Mouse (Mus musculus) forebrain, embryonic 15.5 days (tissue): ENCODE measurements around the gene Grwd1. TPM values are rescaled to one million over a fixed set of nuclear protein-coding genes. Genes with fewer than 3 reads are reported as not detected.
"Not testable (repeated sequence)": the region's sequence is repeated elsewhere in the genome, so short reads cannot be mapped to it uniquely, and the experiment has no call there.

Experiments used
- ATAC-seq: fragments of 200-750 bp; cut with Nextera tagmentation; replicated peaks from 2 replicates; pipeline ENCODE4 v1.8.0; 2017; ENCODE audit warnings: mild to moderate bottlenecking, moderate TSS enrichment, moderate library complexity
- H3K27ac ChIP-seq: fragments of 300-500 bp; sonication (generic); replicated peaks from 2 replicates; pipeline ENCODE4 v1.5.1; 2015; ENCODE audit warnings: mild to moderate bottlenecking, inconsistent platforms
- H3K27me3 ChIP-seq: fragments of 300-500 bp; sonication (generic); 2 replicates; pipeline ENCODE4 v1.6.1; 2015; ENCODE audit warnings: inconsistent platforms
- H3K36me3 ChIP-seq: fragments of 300-500 bp; sonication (generic); 2 replicates; pipeline ENCODE4 v1.6.1; 2015; ENCODE audit warnings: mild to moderate bottlenecking, inconsistent platforms
- H3K4me1 ChIP-seq: fragments of 300-500 bp; sonication (generic); 2 replicates; pipeline ENCODE4 v1.6.1; 2015; ENCODE audit warnings: inconsistent platforms
- H3K4me2 ChIP-seq: fragments of 300-500 bp; sonication (generic); replicated peaks from 2 replicates; pipeline ENCODE4 v1.6.1; 2015; ENCODE audit warnings: mild to moderate bottlenecking, inconsistent platforms
- H3K4me3 ChIP-seq: fragments of 300-500 bp; sonication (generic); 2 replicates; pipeline ENCODE4 v1.5.1; 2015; ENCODE audit warnings: mild to moderate bottlenecking, inconsistent platforms
- H3K9ac ChIP-seq: fragments of 300-500 bp; sonication (generic); replicated peaks from 2 replicates; pipeline ENCODE4 v1.6.1; 2015; ENCODE audit warnings: mild to moderate bottlenecking, inconsistent platforms
- H3K9me3 ChIP-seq: fragments of 300-500 bp; sonication (generic); 2 replicates; pipeline ENCODE4 v1.6.1; 2016; ENCODE audit warnings: inconsistent platforms
- WGBS: fragments of 180-500 bp; shearing (Covaris S2); methylation state at CpG from one replicate; pipeline ENCODE4 v1.1.7; 2015; ENCODE audit warnings: mixed read lengths; 5-methylcytosine and 5-hydroxymethylcytosine counted together
- polyA plus RNA-seq: library from polyadenylated mRNA; unstranded; fragments of >200 nt; fragmentation: Nextera tagmentation; extraction: Ambion mirVana; gene quantifications from 2 replicates; pipeline ENCODE4 v1.2.1, GENCODE M21; 2015

The Grwd1 gene
- polyA plus RNA-seq, result 46.8 and 46.9 TPM in 2 replicates

DNA sequence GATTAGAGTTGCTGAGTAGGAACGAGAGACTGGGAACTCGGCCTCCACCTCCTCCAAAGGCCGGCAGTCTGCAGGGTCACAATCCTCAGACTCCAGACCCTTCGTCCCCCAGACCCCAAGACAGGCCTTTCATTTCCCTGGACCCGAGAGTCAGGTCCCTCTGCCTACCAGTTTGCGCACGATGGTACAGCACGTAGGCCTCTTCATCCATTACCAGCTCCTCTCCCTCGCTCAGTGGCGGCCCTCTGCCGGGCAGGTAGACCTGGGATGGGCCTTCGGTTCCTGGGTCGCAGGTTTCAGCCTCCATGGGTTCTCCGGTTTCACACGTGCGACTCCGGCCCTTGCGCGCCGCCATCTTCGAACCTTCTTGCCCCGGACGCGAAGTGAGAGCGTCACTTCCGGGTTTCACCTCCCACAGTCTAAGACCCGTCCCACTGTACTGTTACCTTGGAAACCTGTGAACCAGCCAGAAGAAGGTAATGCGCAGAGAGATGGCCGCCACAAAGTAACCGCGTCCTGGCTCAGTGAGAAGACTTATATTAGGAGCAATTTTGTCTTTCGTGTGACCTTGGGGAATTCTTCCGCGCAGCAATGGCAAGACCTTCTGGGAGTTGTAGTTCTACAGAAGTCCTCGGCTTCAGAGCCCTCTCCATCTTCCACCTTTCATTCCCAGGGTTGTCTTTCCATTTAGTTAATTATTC, at the start of gene Grwd1:
TSS of gene Grwd1 (minus strand) at position 518 of the 701 bp plus-strand sequence.
- Histone ChIP-seq H3K9ac (peak within 1 kb of the TSS; percentile 58), H3K27me3 (peaks cover 44% of the 10 kb centered on the region), H3K9me3 (no peaks in the 10 kb centered on the region), H3K27ac (peak within 1 kb of the TSS; percentile 91), H3K4me1 (peaks cover 31% of the 10 kb centered on the region), H3K4me2 (peak within 1 kb of the TSS; percentile 90), H3K36me3 (peaks cover 36% of the 10 kb centered on the region), H3K4me3 (peak within 1 kb of the TSS; percentile 95)
- peak; percentile 89 for ATAC-seq
- under 1% methylated on average over 35 of the region's 35 CpGs for WGBS

GRCm38 (mm10) chr7:45880531-45880930, 49.8 kb upstream of the Grwd1 start:
- Histone ChIP-seq H3K4me3 (no peak overlapping the region), H3K4me2 (no peak overlapping the region), H3K9ac (no peak overlapping the region), H3K27ac (no peak overlapping the region), H3K27me3 (no peaks in the 10 kb centered on the region), H3K36me3 (peaks cover 90% of the 10 kb centered on the region), H3K9me3 (no peaks in the 10 kb centered on the region), H3K4me1 (0 out of 2 replicates have a peak, but pooled peaks cover 1% of the 10 kb centered on the region)
- no peak for ATAC-seq
- WGBS, result 98% methylated on average over 4 of the region's 4 CpGs

DNA sequence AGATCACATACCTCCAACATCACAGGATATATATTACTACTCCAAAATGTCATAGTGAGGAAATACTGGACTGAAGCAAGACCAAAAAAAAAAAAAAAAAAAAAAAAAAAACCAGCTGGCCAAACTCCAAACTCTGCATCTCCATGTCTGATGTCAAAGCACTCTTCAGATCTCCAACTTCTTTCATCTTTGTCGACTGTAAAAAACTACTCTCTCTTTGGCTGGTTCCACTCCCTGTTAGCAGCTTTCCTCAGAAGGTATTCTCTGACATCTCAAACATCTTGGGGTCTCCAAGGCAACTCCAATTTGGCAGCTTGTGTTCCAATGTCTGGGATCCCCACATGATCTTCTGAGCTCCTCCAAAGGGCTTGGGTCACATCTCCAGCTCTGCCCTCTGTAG, 47.5 kb upstream of the Grwd1 start, which contains the start of gene Grin2d:
TSS of gene Grin2d (minus strand) at position 101 of the 400 bp plus-strand sequence.
- not testable (repeated sequence) for H3K9me3 ChIP-seq, H3K27ac ChIP-seq, H3K4me3 ChIP-seq, H3K9ac ChIP-seq, ATAC-seq, H3K4me2 ChIP-seq, H3K27me3 ChIP-seq
- peaks cover 72% of the 10 kb centered on the region for H3K36me3 ChIP-seq
- peaks cover 20% of the 10 kb centered on the region for H3K4me1 ChIP-seq
- 97% methylated on average over 1 of the region's 1 CpGs for WGBS

DNA sequence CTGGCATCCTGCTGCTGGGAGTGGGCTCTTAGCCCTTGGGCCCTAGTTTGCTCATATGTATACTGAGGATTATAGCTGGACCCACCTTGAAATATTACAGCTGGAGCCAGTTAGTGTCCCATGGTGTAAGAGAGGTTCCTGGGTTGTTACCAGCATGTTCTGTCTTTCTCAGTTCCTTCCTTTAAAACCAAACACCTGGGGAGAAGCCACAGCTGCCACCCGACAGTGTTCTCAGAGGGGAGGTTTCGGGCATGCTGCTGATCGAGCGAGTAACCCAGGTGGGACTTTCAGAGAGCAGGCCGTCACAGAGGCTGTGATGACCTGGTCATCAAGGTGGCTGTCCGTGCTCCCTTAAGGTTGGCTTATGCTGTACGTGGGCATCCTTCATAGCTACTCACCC, 46.2 kb upstream of the Grwd1 start:
- H3K27me3 ChIP-seq, result no peaks in the 10 kb centered on the region
- H3K4me2 ChIP-seq, result no peak overlapping the region
- H3K4me3 ChIP-seq, result no peak overlapping the region
- WGBS, result 96% methylated on average over 7 of the region's 7 CpGs
- ATAC-seq, result no peak
- peaks cover 58% of the 10 kb centered on the region for H3K36me3 ChIP-seq
- H3K9ac ChIP-seq, result no peak overlapping the region
- H3K4me1 ChIP-seq, result peaks cover 20% of the 10 kb centered on the region
- H3K27ac ChIP-seq, result no peak overlapping the region
- H3K9me3 ChIP-seq, result no peaks in the 10 kb centered on the region

- Histone ChIP-seq H3K9ac (peak overlapping the region; percentile 88), H3K36me3 (peaks cover 27% of the 10 kb centered on the region), H3K4me1 (peaks cover 40% of the 10 kb centered on the region), H3K27me3 (peaks cover 12% of the 10 kb centered on the region; the same call in 1 of the 2 replicates), H3K4me3 (peak overlapping the region; percentile 77), H3K4me2 (peak overlapping the region; percentile 74), H3K9me3 (no peaks in the 10 kb centered on the region), H3K27ac (peak overlapping the region; percentile 81)
- peak; percentile 53 for ATAC-seq
- 3% methylated on average over 27 of the region's 28 CpGs for WGBS
Observed at GRCm38 (mm10) chr7:45873061-45873947, 42.6 kb upstream of the Grwd1 start.

- peaks cover 12% of the 10 kb centered on the region; the same call in 1 of the 2 replicates for H3K27me3 ChIP-seq
- H3K9ac ChIP-seq, result peak within 1 kb of the TSS; percentile 88
- peak within 1 kb of the TSS; percentile 77 for H3K4me3 ChIP-seq
- 1% methylated on average over 18 of the region's 18 CpGs for WGBS
- H3K36me3 ChIP-seq, result peaks cover 23% of the 10 kb centered on the region
- H3K4me1 ChIP-seq, result peaks cover 47% of the 10 kb centered on the region
- peak within 1 kb of the TSS; percentile 81 for H3K27ac ChIP-seq
- H3K9me3 ChIP-seq, result no peaks in the 10 kb centered on the region
- peak; percentile 72 for ATAC-seq
- H3K4me2 ChIP-seq, result peak within 1 kb of the TSS; percentile 74
Observed at GRCm38 (mm10) chr7:45872624-45873023, 41.9 kb upstream of the Grwd1 start, which contains the start of gene Kdelr1. Kdelr1 (plus strand) TSS chr7:45872772.

GRCm38 (mm10) chr7:45870282-45871058, 39.7 kb upstream of the Grwd1 start:
- no peak overlapping the region for H3K27ac ChIP-seq
- H3K9ac ChIP-seq, result peak overlapping the region; percentile 49
- H3K27me3 ChIP-seq, result peaks cover 12% of the 10 kb centered on the region; the same call in 1 of the 2 replicates
- H3K4me3 ChIP-seq, result peak overlapping the region; percentile 38
- H3K4me1 ChIP-seq, result peaks cover 53% of the 10 kb centered on the region
- ATAC-seq, result no peak
- H3K4me2 ChIP-seq, result peak overlapping the region; percentile 58
- H3K36me3 ChIP-seq, result peaks cover 1% of the 10 kb centered on the region; the same call in 1 of the 2 replicates
- H3K9me3 ChIP-seq, result no peaks in the 10 kb centered on the region
- WGBS, result 2% methylated on average over 30 of the region's 30 CpGs

DNA sequence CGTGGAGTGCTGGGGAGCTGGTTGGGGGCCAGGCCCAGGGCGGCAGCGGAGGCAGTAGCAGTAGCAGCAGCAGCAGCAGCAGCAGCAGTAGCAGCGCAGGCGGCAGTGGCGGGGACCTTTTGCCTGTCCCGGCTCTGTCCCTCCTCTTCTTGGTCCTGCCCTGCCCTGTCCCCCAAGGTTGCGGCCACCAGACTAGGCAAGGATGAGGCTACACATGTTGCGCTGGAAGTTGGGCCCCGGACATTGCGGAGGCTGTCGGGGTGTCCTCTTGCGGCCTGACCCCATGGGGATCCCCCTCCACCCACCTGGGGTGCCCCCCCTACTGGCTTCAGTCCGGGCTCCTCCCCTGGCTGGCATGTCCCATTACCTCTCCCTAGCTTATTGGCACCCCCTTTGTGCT, 39.0 kb upstream of the Grwd1 start:
- Histone ChIP-seq H3K4me2 (peak overlapping the region; percentile 58), H3K4me3 (peak overlapping the region; percentile 38), H3K36me3 (no peaks in the 10 kb centered on the region), H3K27ac (no peak overlapping the region; the same call in 1 of the 2 replicates), H3K27me3 (peaks cover 12% of the 10 kb centered on the region; the same call in 1 of the 2 replicates), H3K9ac (0 out of 2 replicates have a peak overlapping the region, but pooled peaks have one; percentile 49), H3K9me3 (no peaks in the 10 kb centered on the region), H3K4me1 (peaks cover 48% of the 10 kb centered on the region)
- no peak for ATAC-seq
- WGBS, result 7% methylated on average over 13 of the region's 14 CpGs

DNA sequence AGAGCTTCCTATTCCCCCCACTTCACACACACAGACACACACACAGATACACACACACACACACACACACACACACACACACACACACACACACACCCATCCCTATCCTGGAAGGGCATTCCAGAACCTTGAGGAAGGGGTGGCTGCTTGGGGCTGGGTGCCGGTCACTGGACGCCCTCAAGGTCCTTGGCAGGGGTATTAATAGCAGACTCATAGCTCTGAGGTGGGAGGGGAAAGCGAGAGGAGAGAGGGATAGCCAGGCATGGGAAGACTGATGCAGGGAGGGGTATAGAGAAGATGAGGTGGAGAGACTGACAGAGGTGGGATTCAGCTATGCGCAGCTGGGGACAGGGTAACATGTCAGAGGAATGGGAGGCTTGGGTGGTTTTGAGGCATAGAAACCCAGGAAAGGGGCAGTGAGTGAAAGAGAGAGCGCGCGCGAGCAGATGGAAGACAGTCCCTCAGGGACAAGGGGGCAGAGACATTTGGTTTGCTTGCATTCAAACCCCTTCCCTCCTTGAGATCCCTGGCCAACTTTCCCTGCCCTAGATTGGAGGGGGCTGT, 38.4 kb upstream of the Grwd1 start:
- Histone ChIP-seq H3K4me1 (peaks cover 42% of the 10 kb centered on the region), H3K27ac (no peak overlapping the region; the same call in 1 of the 2 replicates), H3K9ac (0 out of 2 replicates have a peak overlapping the region, but pooled peaks have one; percentile 17), H3K27me3 (peaks cover 12% of the 10 kb centered on the region; the same call in 1 of the 2 replicates), H3K36me3 (no peaks in the 10 kb centered on the region), H3K4me2 (peak overlapping the region; percentile 58), H3K4me3 (peak overlapping the region; percentile 38), H3K9me3 (no peaks in the 10 kb centered on the region)
- no peak for ATAC-seq
- WGBS, result 20% methylated on average over 8 of the region's 8 CpGs

DNA sequence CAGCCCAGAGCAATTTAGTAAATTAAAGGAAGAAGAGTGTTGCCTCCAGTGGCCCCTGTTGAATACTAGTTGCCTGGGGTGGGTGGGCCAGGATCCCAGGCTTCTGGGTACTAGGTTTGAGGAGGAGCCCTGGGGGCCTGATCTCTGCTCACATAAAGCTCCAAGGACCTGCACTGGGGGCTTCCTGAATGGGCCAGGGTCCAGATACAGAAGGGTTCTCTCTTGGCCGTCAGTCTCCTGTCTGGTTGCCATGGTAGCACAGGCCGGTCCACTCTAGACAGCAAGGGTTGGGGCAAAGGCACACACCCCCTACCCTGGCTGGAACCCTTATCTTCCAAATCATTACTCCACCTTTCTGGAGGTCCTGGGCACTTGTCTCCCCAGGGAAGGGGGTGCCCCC, 37.1 kb upstream of the Grwd1 start:
- no peaks in the 10 kb centered on the region for H3K36me3 ChIP-seq
- no peak for ATAC-seq
- H3K27ac ChIP-seq, result peak overlapping the region; percentile 23; the same call in 1 of the 2 replicates
- peak overlapping the region; percentile 55 for H3K4me2 ChIP-seq
- WGBS, result 2% methylated on average over 2 of the region's 2 CpGs
- no peaks in the 10 kb centered on the region for H3K9me3 ChIP-seq
- peaks cover 34% of the 10 kb centered on the region for H3K4me1 ChIP-seq
- H3K27me3 ChIP-seq, result peaks cover 12% of the 10 kb centered on the region; the same call in 1 of the 2 replicates
- H3K4me3 ChIP-seq, result no peak overlapping the region; the same call in 1 of the 2 replicates
- H3K9ac ChIP-seq, result no peak overlapping the region
